Mouse (Mus musculus) hematopoietic stem cell, adult 5-6 weeks (primary cell): ENCODE results near the gene A730046J19Rik. TPM values are rescaled to one million over a fixed set of nuclear protein-coding genes. Genes with fewer than 3 reads are reported as not detected.

ENCODE experiments used
- ATAC-seq, 2 experiments: fragments of 125-278 bp in 1 of 2; replicated peaks in 1 of 2; 2 replicates each; pipeline ENCODE4 v1.8.0; 2016 to 2017; ENCODE audit warnings: inconsistent platforms in 2 of 2, mild to moderate bottlenecking in 2 of 2, moderate number of reproducible peaks in 2 of 2, low read depth in 1 of 2, moderate TSS enrichment in 1 of 2; ENCODE audit not compliant: low FRiP score in 2 of 2, poor library complexity in 2 of 2, severe bottlenecking in 2 of 2, insufficient read depth in 1 of 2, low TSS enrichment in 1 of 2
- total RNA-seq: library from RNA; stranded (forward); fragments of 172-1452, 232-1000 nt; gene quantifications from 2 replicates; pipeline ENCODE4 v1.2.3, GENCODE M21; 2017

Gene A730046J19Rik
- total RNA-seq = not detected in 2 replicates

DNA sequence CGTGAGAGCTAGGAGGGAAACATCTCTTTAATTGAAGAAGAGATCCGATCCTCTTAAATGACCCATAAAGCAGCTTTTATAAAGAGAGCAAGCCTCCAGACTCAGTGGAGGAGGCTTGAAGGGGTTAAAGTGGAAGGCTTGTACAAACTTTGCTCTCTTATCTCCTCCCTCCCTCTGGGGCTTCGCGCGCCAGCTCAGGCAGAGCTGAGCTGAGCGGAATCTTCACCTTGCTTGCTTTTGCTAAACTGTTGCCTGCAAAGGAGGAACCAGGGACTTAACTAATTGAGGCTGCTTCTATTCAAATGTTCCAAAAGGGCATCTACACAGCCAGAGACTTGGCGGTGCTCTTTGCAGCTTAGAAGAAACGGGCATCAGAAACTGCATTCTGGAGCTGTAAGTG lies at the start of gene A730046J19Rik:
TSS of gene A730046J19Rik (plus strand) at position 173 of the 400 bp plus-strand sequence.
- ATAC-seq = peak in 1 of 2 experiments; percentile 37; a peak in 2 of 4 replicates

DNA sequence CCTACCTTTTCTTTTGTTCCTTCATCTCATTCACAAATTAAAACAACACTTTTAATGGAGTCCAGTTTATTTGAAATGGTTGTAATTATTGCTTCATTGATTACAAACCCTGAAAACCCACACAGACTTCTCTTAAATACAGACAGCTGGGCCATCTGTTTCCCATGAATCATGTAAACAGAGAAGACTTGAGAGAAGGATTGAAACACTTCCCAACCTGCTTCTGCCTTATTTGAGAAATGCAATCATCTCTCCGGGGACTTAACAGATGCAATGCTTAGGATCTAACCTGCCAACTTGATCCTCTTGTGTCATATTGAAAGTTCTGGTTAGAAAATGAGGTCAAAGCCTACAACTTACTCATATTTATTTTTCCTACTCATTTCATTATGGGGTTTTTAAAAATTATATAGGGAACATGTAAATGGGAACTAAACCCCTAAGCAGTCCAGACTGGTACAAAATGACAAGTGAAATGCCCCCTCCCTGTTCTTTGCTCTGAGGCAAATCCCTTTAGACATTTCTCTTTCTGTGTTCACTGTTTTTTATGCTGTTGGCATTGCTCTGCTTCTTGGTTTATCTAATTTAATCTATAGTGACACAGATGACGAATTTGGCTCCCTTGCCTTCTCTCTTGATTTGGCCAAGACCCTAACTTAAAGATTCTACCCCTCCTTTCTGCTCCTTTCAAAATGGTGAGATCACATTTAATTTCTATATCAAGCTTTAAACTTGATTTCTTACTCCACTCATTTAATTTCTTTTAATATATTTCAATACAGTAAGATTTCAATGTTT lies 48.7 kb upstream of the A730046J19Rik start:
- ATAC-seq = no peak

DNA sequence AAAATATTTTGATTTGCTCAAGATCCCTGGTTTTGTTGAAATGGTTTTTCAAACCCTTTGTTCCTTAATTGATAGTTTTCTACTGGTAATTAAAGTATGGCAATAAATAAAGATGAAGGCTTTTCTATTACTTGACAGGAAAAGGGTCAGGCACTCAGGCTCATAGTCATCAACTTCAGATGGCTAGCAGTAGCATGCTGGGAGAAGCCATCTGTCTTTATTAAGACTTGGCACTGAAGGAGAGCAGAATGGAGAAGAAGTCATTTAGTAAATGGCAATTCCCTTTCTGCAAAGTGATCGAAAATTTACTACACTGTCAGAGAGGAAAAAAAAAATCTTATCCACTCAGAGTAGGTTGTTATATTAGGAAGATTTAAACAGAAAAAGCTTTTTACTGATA lies 17.2 kb upstream of the A730046J19Rik start:
- no peak for ATAC-seq

DNA sequence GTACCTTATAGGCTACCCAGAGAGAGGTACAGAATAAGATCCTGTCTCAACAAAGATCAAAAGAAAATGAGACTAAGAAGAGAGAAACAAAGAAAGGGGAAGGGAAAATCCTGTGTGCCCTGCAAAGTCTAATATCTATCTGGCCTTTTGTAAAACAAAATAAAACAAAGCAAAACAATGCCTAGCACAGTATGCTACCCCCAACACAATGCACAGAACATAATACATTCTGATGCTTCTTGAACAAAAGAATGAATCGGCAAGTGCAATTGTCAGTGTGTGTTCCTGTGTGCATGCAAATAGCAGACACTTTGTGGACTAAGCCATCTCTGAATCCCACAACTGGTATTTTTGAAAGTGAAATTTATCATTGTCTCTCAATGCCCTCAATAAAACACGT lies 3.5 kb upstream of the A730046J19Rik start:
- ATAC-seq = no peak

DNA sequence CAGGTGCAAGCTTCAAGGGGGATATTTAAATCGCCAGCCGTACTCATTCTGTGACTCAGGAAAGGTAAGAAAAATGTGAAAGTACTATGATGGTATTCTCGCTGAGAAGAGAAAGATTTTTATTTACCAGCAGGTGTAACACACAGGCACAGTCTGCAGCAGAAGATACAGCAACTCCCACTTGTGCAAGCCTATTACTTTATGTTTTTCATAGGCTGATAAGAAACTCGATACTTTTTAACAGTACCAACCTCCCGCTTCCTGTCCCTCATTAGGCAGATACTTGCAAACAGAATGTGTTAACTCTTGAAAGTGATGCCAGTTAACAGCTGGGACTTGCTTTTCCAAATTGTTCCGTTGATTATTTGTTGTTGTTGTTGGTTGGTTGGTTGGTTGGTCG lies 616 bp downstream of the A730046J19Rik start:
- ATAC-seq = no peak

DNA sequence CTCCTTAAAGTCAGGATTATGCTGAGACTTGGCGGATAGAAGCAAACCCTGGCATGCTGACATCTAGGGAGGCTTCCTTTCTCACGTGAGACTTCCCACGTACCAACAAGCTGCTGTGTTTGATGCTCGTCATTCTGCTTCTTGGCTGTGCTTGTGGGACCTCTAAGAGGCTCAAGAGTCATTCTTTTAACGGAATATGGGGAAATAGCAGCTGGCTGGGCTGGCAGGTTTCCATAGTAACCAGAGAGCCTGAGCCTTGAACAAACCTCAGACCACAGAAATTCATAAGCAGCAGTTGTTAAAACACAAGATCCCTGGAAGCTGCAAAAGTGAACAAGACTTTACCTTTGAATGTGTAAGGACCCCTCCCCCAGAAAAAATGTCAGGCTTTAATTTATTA lies 9.4 kb downstream of the A730046J19Rik start:
- ATAC-seq = peak; percentile 81 to 86

Other genes starting within 250 kb of the A730046J19Rik start
- 0.06 TPM in 1 of 2 replicates, not detected in the other for gene Dcx, start 220.4 kb upstream of the A730046J19Rik start, total RNA-seq
- gene Alg13, start 164.1 kb downstream of the A730046J19Rik start, total RNA-seq = 17.4 and 20.8 TPM in 2 replicates